Mouse (Mus musculus) heart, embryonic 10.5 days (tissue): ENCODE results near the gene Sox12. TPM values are rescaled to one million over a fixed set of nuclear protein-coding genes. Genes with fewer than 3 reads are reported as not detected.
"Not testable (repeated sequence)": the region's sequence is repeated elsewhere in the genome, so short reads cannot be mapped to it uniquely, and the experiment has no call there.

Source experiments
- DNase-seq: peaks from one replicate; pipeline ENCODE4 v3.0.0-alpha.2; 2017; ENCODE audit warnings: low spot score
- H3K27ac ChIP-seq: fragments of 300-500 bp; sonication (generic); 2 replicates; pipeline ENCODE4 v1.5.1; 2016; ENCODE audit warnings: mild to moderate bottlenecking
- H3K27me3 ChIP-seq: fragments of 300-500 bp; sonication (generic); 2 replicates; pipeline ENCODE4 v1.6.1; 2016; ENCODE audit warnings: mild to moderate bottlenecking; ENCODE audit not compliant: poor library complexity, insufficient read depth, severe bottlenecking
- H3K36me3 ChIP-seq: fragments of 300-500 bp; sonication (generic); 2 replicates; pipeline ENCODE4 v1.6.1; 2016; ENCODE audit warnings: mild to moderate bottlenecking, moderate library complexity
- H3K4me1 ChIP-seq: fragments of 300-500 bp; sonication (generic); 2 replicates; pipeline ENCODE4 v1.6.1; 2016; ENCODE audit warnings: mild to moderate bottlenecking
- H3K4me3 ChIP-seq: fragments of 300-500 bp; sonication (generic); 2 replicates; pipeline ENCODE4 v1.5.1; 2016; ENCODE audit warnings: mild to moderate bottlenecking, moderate library complexity
- H3K9me3 ChIP-seq: fragments of 300-500 bp; sonication (generic); 2 replicates; pipeline ENCODE4 v1.6.1; 2016; ENCODE audit warnings: mild to moderate bottlenecking, moderate library complexity
- WGBS: fragments of 180-500 bp; shearing (Covaris S2); methylation state at CpG from one replicate; pipeline ENCODE4 v1.1.7; 2016; 5-methylcytosine and 5-hydroxymethylcytosine counted together
- polyA plus RNA-seq: library from polyadenylated mRNA; unstranded; fragments of >200 nt; fragmentation: Nextera tagmentation; extraction: Ambion mirVana; gene quantifications from 2 replicates; pipeline ENCODE4 v1.2.1, GENCODE M21; 2016

Gene Sox12
- polyA plus RNA-seq: 6.7 and 10.5 TPM in 2 replicates

GRCm38 (mm10) chr2:152397680-152398435 is at the start of gene Sox12:
Gene Sox12 (minus strand): TSS chr2:152398063.
- Histone ChIP-seq H3K4me1 (peaks cover 51% of the 10 kb centered on the region), H3K36me3 (0 out of 2 replicates have a peak, but pooled peaks cover 7% of the 10 kb centered on the region), H3K4me3 (peak within 1 kb of the TSS; percentile 91), H3K27ac (peak within 1 kb of the TSS; percentile 99), H3K9me3 (no peaks in the 10 kb centered on the region), H3K27me3 (no peaks in the 10 kb centered on the region)
- 1% methylated on average over 104 of the region's 104 CpGs for WGBS
- DNase-seq: peak; percentile 98

GRCm38 (mm10) chr2:152447461-152447860 is 49.6 kb upstream of the Sox12 start:
- Histone ChIP-seq H3K27ac (peak overlapping the region; percentile 42; the same call in 1 of the 2 replicates), H3K36me3 (no peaks in the 10 kb centered on the region), H3K9me3 (no peaks in the 10 kb centered on the region), H3K4me1 (peaks cover 23% of the 10 kb centered on the region), H3K4me3 (no peak overlapping the region), H3K27me3 (0 out of 2 replicates have a peak, but pooled peaks cover 5% of the 10 kb centered on the region)
- DNase-seq: no peak
- 40% methylated on average over 5 of the region's 5 CpGs for WGBS

DNA sequence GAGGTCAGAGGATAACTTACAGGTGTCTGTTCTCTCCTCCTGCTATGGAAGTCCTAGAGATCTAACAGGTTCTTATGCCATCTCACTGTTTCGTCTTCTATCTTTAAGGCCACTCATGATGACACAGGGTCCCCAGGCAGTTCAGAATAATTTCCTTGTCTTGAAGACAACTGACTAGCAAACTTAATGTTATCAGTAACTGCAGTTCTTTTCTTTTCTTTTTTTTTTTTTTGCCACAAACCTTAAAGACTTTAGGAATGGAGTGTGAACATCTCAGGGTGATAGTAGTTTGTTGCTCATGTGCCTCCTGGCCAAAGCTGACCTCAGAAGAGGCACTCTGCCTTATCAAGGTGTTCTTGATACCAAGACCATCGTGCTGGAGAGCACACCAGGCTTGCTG is 48.8 kb upstream of the Sox12 start:
- no peaks in the 10 kb centered on the region for H3K27me3 ChIP-seq
- no peak overlapping the region for H3K4me3 ChIP-seq
- WGBS: 43% methylated on average over 2 of the region's 2 CpGs
- peak overlapping the region; percentile 42; the same call in 1 of the 2 replicates for H3K27ac ChIP-seq
- peaks cover 23% of the 10 kb centered on the region for H3K4me1 ChIP-seq
- DNase-seq: no peak
- H3K9me3 ChIP-seq: no peaks in the 10 kb centered on the region
- no peaks in the 10 kb centered on the region for H3K36me3 ChIP-seq

DNA sequence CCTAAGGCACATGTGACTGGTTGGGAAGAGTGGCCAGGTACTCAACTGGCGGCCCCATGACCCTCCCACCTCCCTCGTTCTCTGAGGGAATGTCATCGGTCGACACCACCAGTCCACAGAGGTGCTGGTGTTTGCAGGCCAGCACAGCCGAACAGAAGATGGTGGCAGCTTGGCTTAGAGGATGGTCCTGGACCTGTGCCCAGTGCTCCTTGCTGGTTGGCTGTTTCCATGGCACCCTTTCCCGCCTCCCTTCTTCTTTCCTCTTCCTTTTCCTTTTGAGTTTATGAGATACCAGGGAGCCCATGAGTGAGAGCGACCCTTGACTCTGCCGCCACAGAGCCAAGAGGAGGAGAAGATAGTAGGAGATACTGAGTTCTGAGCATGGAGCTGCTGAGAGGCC is 45.4 kb upstream of the Sox12 start:
- Histone ChIP-seq H3K27ac (no peak overlapping the region), H3K36me3 (no peaks in the 10 kb centered on the region), H3K27me3 (no peaks in the 10 kb centered on the region), H3K4me1 (peaks cover 20% of the 10 kb centered on the region), H3K4me3 (no peak overlapping the region), H3K9me3 (no peaks in the 10 kb centered on the region)
- WGBS: 76% methylated on average over 8 of the region's 8 CpGs
- no peak for DNase-seq

GRCm38 (mm10) chr2:152442322-152442721 is 44.5 kb upstream of the Sox12 start:
- H3K4me1 ChIP-seq: peaks cover 16% of the 10 kb centered on the region
- H3K36me3 ChIP-seq: no peaks in the 10 kb centered on the region
- H3K4me3 ChIP-seq: no peak overlapping the region

GRCm38 (mm10) chr2:152439833-152440232 is 42.0 kb upstream of the Sox12 start:
- Histone ChIP-seq H3K4me3 (no peak overlapping the region), H3K9me3 (no peaks in the 10 kb centered on the region), H3K27ac (no peak overlapping the region), H3K4me1 (peaks cover 31% of the 10 kb centered on the region), H3K27me3 (no peaks in the 10 kb centered on the region), H3K36me3 (no peaks in the 10 kb centered on the region)
- 79% methylated on average over 2 of the region's 2 CpGs for WGBS
- DNase-seq: no peak

More at GRCm38 (mm10) chr2:152442322-152442721, 44.5 kb upstream of the Sox12 start:
- 75% methylated on average over 4 of the region's 4 CpGs for WGBS
- Histone ChIP-seq H3K9me3 (no peaks in the 10 kb centered on the region), H3K27ac (no peak overlapping the region), H3K27me3 (no peaks in the 10 kb centered on the region)
- DNase-seq: no peak

DNA sequence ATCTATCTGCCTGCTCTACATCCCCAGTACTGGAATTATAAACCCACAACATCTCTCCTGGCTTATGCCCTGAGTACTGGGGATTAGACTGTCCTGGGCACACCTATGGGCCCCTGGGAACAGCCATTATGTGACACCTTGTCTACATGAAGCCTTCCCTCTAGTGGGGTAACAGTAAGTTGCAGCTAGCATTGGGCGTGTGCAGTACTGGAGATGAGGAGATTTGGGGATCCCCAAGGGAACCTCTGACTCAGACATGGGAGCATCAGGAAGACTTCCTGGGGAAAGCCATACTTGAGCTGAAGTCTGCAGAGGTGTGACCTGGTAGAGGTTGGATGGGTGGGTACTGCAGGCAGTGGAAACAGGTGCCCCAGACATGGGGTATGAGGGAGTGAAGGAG is 41.1 kb upstream of the Sox12 start:
- Histone ChIP-seq H3K9me3 (no peaks in the 10 kb centered on the region), H3K36me3 (no peaks in the 10 kb centered on the region), H3K27me3 (no peaks in the 10 kb centered on the region), H3K4me3 (no peak overlapping the region), H3K27ac (no peak overlapping the region), H3K4me1 (peaks cover 25% of the 10 kb centered on the region)
- WGBS: 70% methylated on average over 1 of the region's 1 CpGs
- no peak for DNase-seq

- H3K27ac ChIP-seq: peak overlapping the region; percentile 89
- H3K27me3 ChIP-seq: no peaks in the 10 kb centered on the region
- no peaks in the 10 kb centered on the region for H3K36me3 ChIP-seq
- no peaks in the 10 kb centered on the region for H3K9me3 ChIP-seq
- 2% methylated on average over 23 of the region's 23 CpGs for WGBS
- H3K4me1 ChIP-seq: peaks cover 29% of the 10 kb centered on the region
- H3K4me3 ChIP-seq: peak overlapping the region; percentile 58
- DNase-seq: peak; percentile 93
Observed at GRCm38 (mm10) chr2:152436983-152437860, 39.4 kb upstream of the Sox12 start.

DNA sequence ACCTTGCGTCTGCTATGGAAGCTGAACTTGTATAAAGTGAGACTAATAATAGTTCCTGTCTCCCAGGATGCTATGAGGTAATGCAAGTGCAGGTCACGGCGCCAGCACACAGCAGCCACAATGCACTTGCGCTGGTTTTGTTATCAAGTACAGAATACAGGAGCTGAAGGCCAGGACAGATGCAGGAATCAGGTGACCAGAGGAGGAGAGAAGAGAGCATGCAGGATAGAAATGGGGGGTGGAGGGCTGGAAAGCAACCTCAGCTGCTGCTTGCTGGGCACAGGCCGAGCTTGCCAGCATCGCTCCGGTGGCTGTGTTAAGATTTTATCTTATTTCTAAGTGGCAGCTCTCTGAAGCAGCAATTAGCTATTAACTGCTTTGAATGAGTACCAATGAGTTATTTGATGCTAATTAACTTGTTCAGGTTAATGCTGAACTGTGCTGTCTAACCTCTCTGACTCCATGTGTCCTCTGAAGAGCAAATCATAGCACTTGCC is 38.6 kb upstream of the Sox12 start:
- peak; percentile 85 for DNase-seq
- Histone ChIP-seq H3K9me3 (no peaks in the 10 kb centered on the region), H3K4me3 (peak overlapping the region; percentile 58; the same call in 1 of the 2 replicates), H3K27ac (peak overlapping the region; percentile 89), H3K4me1 (peaks cover 29% of the 10 kb centered on the region), H3K27me3 (no peaks in the 10 kb centered on the region), H3K36me3 (no peaks in the 10 kb centered on the region)
- 43% methylated on average over 7 of the region's 7 CpGs for WGBS

- not testable (repeated sequence) for H3K4me3 ChIP-seq, H3K9me3 ChIP-seq, H3K36me3 ChIP-seq, DNase-seq, H3K27ac ChIP-seq, H3K27me3 ChIP-seq
- H3K4me1 ChIP-seq: peaks cover 14% of the 10 kb centered on the region
- 90% methylated on average over 2 of the region's 2 CpGs for WGBS
Observed at GRCm38 (mm10) chr2:152428481-152428880, 30.6 kb upstream of the Sox12 start.

DNA sequence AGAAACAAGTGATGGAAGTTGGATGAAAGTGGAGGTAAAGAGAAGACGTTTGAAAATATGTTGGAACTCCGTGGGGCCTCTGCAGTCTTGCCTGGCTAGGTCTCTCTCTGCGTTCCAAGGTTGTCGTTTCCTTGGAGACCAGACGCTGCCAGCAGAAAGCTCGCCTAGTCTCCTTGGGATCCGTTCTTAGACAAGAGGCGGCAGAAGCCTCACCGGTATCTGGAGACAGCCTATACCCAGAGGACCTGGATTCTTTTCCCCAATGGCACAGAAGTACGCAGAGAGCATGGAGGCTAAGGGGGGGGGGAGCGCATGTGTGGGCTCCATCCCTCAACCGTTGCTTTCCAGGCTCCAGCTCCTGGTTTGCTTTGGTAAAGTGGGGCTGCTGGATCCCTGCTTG is 29.6 kb upstream of the Sox12 start:
- Histone ChIP-seq H3K27ac (peak overlapping the region; percentile 43), H3K36me3 (no peaks in the 10 kb centered on the region), H3K9me3 (no peaks in the 10 kb centered on the region), H3K4me1 (peaks cover 13% of the 10 kb centered on the region), H3K27me3 (no peaks in the 10 kb centered on the region), H3K4me3 (peak overlapping the region; percentile 44)
- DNase-seq: no peak
- WGBS: 7% methylated on average over 12 of the region's 12 CpGs

DNA sequence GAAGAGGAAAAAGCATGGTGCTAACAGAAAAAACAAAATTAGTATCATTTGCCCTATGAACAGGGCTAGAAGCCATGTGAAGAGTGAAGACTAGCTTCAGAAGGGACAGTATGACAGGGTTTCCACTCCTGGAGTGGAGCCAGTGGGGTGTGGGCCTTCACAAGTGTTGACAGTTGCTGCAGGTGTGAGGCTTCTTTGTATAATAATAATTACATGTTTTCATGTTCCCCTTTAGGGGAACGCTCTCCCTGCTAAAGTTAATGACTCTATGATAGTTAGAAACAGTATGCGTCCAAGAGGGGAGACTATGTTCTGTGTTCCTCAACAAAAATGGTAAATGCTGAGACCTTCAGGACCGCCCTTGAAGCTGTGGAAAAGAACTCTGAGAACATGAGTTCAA is 17.9 kb upstream of the Sox12 start:
- peak overlapping the region; percentile 97; the same call in 1 of the 2 replicates for H3K4me3 ChIP-seq
- peak overlapping the region; percentile 100 for H3K27ac ChIP-seq
- H3K36me3 ChIP-seq: peaks cover 3% of the 10 kb centered on the region; the same call in 1 of the 2 replicates
- no peak for DNase-seq
- peaks cover 17% of the 10 kb centered on the region for H3K4me1 ChIP-seq
- H3K27me3 ChIP-seq: no peaks in the 10 kb centered on the region
- 93% methylated on average over 3 of the region's 3 CpGs for WGBS
- H3K9me3 ChIP-seq: peaks cover 4% of the 10 kb centered on the region; the same call in 1 of the 2 replicates
